Mouse (Mus musculus) Muller cell, postnatal 12 days (primary cell): ENCODE measurements at regions not wholly inside any gene's neighbourhood (a gene's known extent, or its start where the extent isn't known, plus 50 kb on each side); places are given as distances from the start of the nearest gene placed in this dataset.

Experiments
- DNase-seq: peaks from one replicate; pipeline ENCODE4 v3.0.0-alpha.2; 2015; ENCODE audit errors: inconsistent ontology term

DNA sequence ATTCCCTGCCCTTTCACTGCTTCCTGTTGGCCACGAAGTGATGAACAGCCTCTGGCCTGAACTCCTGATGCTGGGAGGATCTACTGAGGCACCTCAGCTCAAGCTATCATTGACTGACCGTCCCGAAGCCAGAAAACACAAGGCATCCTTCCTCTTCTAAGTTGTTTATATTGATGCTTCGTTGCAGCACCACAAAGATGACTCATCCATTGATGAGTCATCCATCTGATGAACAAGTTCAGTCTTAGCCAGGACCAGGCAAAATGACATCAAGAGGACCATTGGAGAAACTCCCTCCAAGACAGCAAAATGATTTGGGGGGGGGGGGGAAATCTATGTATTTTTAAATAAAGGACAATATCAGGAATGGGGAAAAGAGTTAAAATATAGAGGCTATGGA, 144.5 kb downstream of the Rab28 start:
- DNase-seq: peak; percentile 24

DNA sequence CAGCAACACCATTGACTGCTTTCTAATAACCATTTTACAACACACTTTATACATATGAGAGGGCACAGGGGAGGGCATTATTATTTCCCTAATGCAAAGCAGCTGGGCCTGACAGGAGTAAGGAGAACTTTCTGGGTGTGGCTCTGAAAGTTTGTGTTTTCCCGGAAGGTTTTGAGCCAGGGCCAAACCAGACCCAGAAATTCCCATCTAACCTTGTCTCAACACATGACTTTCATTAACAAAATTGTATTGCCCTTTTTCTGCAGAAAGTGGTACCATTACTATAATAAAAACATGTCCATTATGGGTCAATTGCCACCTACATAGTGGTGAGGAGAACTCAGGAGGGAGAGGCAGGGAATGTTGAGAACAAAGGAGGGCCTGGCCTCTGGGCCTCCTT, 145.7 kb downstream of the Rab28 start:
- peak; percentile 36 for DNase-seq

DNA sequence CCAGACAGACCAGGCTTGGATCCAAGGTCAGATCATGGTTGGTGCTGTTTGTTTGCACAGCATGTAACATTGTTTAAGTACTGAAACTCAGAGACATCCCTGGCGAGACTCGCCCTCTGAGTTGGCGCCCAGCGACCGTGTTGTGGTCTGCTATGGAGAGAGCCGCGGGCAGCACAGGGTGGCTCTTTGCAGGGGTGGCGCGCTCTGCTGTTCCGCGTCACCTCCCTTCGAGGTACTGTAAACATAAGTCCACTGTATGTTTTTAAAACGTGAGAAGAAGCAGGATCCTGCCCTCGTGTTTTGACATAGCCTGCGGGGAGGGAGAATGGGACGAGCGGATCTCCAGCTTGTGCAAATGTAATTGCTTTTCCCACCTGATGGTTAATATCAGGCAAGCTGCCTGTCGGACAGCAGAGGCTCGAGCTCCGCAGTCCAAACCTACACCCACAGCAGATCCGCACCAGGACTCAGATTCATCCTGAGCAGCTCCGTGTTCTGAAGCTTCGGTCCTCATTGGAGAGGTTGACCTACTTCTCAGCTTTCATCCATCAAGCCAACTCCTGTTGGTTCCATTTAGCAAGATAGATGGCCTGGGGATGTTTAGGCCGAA, 151.2 kb downstream of the Rab28 start:
- no peak for DNase-seq

DNA sequence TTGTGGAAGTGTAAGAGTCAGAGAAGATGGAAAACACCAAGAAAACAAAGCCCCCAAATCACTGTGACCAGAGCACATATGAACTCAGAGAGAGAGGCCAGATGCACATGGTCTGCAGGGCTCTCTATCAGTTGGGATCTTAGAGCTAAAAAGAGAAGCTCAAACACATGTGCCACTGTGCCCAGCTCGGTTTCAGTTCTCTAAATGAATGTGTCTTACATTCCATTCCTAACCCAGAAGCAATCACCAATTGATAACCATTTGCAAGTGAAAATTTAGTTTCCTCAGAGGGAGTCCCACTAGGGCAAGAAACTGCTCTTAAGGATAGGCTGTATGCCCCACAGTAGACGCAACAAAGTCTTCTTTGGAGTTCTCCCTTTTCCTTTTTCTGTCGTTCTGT, 153.6 kb downstream of the Rab28 start:
- no peak for DNase-seq

DNA sequence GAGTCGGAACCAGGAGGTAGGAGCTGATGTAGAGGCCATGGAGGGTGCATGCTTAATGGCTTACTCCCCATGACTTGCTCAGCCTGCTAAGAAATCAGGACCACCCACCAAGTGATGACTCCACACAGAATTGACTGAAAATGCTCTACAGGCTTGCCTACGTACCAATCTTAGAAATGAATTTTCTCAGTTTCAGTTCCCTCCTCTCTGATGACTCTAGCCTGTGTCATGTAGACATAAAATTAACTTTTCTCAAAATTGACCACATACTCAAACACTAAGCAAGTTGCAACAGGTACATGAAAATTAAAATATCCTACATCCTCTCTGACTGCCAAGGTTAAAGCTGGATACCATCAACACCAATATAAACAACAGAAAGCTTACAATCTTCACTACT, 157.9 kb downstream of the Rab28 start:
- DNase-seq: no peak

DNA sequence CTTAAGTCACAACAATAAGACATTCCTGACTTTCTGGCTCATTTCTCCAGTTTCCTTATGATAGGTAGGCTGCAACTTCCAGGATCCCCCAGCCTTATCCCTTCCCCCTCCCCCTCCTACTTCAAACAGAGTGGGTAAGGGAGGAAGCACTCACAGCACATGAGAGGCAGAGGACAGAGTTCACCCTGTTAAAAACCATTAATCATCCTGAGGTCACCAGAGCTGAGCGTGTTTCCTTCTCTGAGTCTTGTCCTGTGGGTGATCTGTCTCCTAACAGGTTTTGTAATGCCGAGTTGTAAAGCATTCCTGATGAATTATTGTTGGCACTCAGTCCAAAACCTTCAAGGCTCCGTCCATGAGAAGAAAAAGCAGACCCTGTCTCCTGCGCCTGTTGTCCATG, 161.0 kb downstream of the Rab28 start:
- DNase-seq: no peak

DNA sequence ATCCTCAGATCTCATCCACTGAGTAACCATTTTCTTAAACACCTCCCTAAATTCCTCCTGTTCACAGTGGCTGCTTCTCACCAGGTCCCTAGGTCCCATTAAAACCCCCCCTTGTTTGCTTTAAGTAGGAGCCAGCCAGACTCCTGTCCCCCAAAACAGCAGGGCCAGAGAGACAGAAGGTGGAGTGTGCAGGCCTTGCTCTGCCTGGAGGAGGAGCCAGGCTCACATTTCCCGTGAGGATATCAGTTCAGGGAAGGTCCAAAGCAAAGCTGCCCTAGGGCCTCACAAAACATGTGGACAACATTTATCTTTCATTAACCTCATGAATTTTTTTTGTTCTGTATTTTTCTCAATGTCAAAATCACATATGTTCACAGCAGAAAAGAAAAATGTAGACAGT, 167.2 kb downstream of the Rab28 start:
- no peak for DNase-seq

DNA sequence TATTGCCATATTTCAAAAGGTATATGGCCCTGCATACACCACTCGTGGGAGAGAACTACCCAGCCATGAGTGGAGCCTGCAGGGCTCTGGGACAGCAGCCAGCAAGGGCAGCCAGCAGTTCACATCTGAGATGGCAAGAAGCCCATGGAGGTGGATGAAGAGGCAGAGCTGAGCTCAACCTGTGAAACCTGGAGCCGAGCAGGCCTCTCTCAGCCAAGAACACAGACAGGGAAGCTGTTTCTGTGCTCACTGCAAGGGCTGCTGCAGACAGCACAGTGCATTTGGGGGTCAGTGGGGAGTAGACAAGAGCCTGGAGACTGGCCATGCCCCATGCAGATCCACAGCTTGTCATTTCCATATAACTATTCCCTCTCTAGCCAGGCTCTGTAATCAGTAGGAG, 173.4 kb downstream of the Rab28 start:
- no peak for DNase-seq
